Mouse (Mus musculus) right cerebral cortex, postnatal 14 days (tissue): Measurements from ENCODE around the gene Ube2g1.
"Not testable (repeated sequence)": the region's sequence is repeated elsewhere in the genome, so short reads cannot be mapped to it uniquely, and the experiment has no call there.

Experiments
- DNase-seq: peaks from one replicate; pipeline ENCODE4 v3.0.0; 2022

Gene Ube2g1

GRCm38 (mm10) chr11:72695025-72695424 lies 87.9 kb downstream of the Ube2g1 start:
- no peak for DNase-seq

- no peak for DNase-seq
These were observed 89.4 kb downstream of the Ube2g1 start for GRCm38 (mm10) chr11:72696368-72696971.

- no peak for DNase-seq
These were observed 90.2 kb downstream of the Ube2g1 start for GRCm38 (mm10) chr11:72697323-72697722.

- DNase-seq: not testable (repeated sequence)
These were observed 98.0 kb downstream of the Ube2g1 start for GRCm38 (mm10) chr11:72705111-72705510.

GRCm38 (mm10) chr11:72712721-72713120 lies 105.6 kb downstream of the Ube2g1 start:
- peak; percentile 81 for DNase-seq

- DNase-seq: no peak
These were observed 111.1 kb downstream of the Ube2g1 start for GRCm38 (mm10) chr11:72718161-72718560.

- no peak for DNase-seq
These were observed 116.1 kb downstream of the Ube2g1 start for GRCm38 (mm10) chr11:72723165-72723564.

GRCm38 (mm10) chr11:72723871-72724270 lies 116.8 kb downstream of the Ube2g1 start:
- DNase-seq: no peak

- DNase-seq: no peak
These were observed 118.9 kb downstream of the Ube2g1 start for GRCm38 (mm10) chr11:72726023-72726422.

GRCm38 (mm10) chr11:72733736-72734135 lies 126.7 kb downstream of the Ube2g1 start:
- DNase-seq: no peak

- DNase-seq: no peak
These were observed 127.9 kb downstream of the Ube2g1 start for GRCm38 (mm10) chr11:72734840-72735518.

GRCm38 (mm10) chr11:72735519-72735860 lies 128.4 kb downstream of the Ube2g1 start:
- DNase-seq: no peak
